Mouse (Mus musculus): ENCODE measurements around the gene Yme1l1.
A peak's percentile ranks its signal among the peaks of the same experiment; 100 is the strongest.

The Yme1l1 gene

DNA sequence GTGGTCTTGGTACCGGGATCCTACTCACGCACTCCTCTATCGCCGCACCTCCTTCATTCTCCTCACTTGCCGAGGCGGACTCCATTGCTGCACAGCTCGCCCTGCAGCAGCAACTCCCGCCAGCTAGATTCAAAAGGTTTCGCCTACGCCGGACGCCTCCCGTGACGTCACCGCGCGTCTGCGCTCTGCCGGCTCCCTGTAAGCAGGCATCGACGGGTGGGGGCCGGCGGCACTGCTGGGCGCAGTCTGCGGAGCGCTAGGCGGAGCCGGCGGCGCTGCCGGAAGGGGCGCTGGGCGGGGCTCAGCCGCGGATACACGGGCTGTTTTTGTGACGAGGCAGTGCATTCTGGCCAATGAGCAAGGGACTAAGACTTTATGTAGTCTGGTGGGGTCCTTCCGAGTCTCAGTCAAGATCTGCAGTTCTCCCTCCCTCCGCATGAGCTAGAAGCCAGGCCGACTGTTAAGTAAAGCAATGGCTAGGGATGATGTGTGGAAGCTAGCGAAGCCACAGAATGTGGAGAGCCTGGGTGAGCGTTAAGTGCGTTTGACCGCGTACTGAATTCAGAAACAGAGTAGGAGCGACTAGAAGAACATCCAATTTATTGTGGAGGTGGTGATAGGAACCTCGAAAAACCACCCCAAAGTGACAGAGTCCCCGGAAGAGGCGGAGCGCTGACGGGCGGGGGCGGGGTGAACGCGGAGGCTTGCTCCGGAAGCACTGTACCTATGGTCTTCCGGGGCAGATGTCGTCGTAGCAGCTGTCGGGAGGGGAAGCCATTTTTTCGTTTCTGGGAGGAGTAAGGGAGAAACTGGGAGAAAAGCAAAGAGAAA lies at the start of gene Yme1l1, which contains the start of gene Mastl:
TSS of gene Yme1l1 (plus strand) at position 593 of the 831 bp plus-strand sequence.
TSS of gene Mastl (minus strand) at position 248 of the 831 bp plus-strand sequence.
- peak; percentile 96 for DNase-seq (ENCODE audit: low spot score)

DNA sequence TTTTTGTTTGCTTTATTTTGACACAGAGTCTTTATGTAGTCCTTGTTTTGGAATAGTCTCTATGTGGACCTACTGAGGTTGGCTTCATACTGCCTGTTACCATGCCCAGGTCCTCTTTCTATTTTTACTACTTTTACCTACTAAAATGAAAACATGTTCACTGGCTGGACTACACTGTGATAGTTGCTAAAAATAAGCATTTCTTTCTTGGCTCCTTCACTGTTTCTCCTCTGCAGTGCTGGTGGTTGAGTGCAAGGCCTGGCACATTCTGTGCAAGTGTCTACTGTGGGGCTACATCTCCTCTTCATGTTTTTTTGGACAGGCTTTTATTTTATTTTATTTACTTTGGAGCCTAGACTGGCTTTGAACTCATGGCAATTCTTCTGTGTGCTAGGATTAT lies 36.6 kb upstream of the Yme1l1 start:
- DNase-seq (ENCODE audit: low spot score), result no peak

- DNase-seq (ENCODE audit: low spot score), result peak; percentile 59
These were observed 959 bp upstream of the Yme1l1 start for GRCm38 (mm10) chr2:23155199-23155621.

DNA sequence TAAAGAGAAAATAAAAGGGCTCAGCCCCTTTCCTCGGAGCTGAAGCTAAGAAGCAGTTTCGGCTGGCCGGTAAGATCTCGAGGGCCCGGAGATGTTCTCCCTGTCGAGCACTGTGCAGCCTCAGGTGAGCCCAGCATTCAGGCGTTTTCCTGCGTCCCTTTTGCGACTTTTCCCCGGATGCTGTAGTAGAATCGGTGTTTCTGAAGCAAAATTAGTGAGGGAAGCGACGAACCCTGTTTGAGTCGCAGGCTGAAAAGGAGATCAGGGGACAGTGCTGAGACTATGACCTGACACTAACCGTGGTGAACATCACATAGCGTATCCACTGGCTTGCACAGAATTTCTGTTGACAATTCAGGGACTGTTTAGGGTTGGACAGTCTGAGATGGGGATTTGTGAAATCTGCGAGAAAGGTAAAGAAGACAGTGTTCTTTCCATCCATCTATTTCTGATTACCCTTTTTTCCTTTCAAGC lies 476 bp downstream of the Yme1l1 start:
- no peak for DNase-seq (ENCODE audit: low spot score)

- DNase-seq (ENCODE audit: low spot score), result no peak
These were observed 16.1 kb downstream of the Yme1l1 start for GRCm38 (mm10) chr2:23172305-23172704.

DNA sequence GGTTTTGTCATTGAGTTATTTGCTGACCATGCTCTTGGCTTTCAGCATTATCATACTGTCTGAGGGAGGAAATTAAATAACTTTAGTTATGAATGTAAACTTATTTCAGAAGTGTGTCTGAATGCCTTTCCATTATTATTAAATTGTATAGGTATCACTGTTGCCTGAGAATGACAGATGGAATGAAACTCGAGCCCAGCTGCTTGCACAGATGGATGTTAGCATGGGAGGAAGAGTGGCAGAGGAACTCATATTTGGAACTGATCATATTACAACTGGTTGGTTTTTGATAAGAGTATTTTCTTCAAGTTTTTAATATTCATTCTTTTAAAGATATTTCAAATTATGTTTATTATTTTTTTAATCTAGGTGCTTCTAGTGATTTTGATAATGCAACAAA lies 38.2 kb downstream of the Yme1l1 start:
- no peak for DNase-seq (ENCODE audit: low spot score)

- DNase-seq (ENCODE audit: low spot score), result no peak
These were observed 44.9 kb downstream of the Yme1l1 start for GRCm38 (mm10) chr2:23201034-23201433.

DNA sequence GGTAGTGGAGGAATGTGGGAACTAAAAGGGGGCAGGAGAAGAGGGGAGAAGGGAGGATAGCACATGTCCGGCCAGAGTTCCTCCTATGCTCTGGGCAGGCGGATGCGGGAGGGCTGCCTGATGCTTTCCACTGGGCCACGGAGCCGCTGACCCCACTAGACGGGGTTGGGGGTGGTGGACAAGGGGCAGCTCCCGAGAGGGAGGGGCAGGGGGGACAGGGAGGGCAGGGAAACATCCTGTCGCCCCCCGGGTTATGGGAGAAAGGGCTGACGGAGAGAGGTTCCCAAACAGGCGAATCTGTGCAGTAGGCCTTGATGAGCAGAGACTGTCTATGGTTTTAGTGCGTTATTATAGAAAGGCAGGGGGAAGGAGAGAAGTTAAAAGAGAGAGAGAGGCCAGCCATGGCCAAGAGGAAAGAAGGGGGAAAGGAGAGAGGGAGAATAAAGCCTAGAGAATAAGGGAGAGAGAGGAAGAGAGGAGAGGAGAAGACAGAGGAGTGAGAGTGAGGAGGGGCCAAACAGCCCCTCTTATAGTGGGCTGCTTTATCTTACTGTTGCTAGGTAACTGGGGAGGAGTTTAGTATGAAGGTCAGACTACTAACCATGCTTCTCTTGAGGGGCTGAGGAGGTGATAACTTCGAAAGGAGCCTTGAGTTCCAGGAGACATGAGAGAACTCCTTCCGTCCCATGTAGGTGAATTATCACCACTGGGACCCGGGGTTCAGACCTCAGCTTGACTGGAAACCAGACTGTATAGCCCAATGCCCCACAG lies 46.9 kb downstream of the Yme1l1 start:
- DNase-seq (ENCODE audit: low spot score), result no peak

DNA sequence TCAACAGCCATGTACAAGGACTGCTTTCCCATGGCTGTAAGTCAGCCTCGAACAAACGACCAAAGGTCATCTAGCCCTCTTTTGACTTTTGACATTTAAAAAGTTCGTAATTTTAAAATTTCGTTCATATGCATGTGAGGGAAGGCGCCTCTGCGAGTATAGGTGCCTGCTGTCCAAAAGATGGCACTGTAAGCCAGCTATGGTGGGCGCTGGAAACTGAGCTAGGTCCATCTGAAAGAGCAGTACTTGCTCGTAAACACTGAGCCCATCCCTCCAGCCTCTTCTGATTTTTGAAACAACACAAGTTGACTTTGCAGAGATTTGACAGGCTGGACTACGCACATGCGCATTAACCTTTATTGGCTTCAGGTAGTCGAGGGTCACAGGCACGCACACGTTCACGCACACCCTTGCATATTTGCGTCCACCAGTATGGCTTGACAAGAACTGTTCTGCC lies 50.9 kb downstream of the Yme1l1 start, which contains the start of gene 4931423N10Rik:
TSS of gene 4931423N10Rik (plus strand) at position 407 of the 457 bp plus-strand sequence.
- no peak for DNase-seq (ENCODE audit: low spot score)

DNA sequence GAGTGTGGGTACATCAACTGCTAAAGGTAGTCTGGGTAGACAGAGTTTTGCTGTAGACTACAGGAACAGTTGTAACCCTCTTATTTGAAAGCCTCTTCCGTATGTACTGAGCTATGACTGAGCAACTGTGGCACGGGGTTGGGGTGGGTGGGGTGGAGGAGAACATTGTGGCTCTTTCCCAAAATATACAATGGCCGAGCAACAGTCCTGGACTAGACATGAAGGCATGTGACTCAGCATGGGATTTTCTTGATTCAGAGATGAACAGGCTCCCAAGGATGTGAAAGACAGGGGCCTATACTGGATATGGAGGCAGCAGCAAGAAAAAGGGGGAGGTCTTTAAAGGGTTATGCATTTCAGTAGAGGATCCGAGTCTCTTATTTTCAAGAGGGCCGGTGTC lies 57.5 kb downstream of the Yme1l1 start:
- DNase-seq (ENCODE audit: low spot score), result no peak

DNA sequence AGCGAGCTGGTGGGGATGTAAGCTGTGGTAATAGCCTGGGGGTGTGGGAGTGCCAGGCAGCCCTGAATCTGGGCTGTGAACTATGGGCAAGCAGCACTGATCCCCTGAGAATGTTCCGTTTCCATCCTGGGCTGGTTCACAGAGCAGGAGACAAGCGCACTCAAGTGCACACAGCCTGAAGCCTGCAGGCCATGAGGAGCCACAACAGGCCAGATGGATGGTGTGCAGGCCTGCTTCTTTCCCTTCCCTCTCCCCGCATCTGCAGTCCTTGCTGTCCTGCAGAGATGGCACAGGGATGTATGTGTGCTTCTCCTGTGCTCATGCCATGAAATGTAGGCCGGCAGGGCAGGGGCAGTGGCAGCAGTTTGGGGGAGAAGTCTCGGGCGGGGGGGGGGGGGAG lies 69.0 kb downstream of the Yme1l1 start:
- DNase-seq (ENCODE audit: low spot score), result no peak

DNA sequence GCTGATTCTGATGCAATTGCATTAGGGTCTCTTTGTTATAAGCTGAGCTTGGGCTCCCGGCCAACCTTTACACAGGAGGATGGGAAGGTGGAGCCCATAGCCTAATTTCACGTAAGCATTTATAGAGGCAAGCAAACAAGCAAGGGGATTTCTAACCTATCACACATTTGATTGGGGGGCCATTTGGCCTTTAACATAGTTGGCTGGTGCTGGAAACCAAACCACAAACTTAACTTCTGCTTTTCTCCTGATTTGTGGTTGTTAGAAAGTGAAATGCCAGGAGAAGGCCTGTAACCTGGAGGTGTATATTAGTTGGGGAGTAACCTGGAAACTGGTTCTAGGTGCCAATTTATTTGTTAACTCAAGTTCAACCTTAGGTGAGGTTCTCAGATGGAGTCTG lies 72.3 kb downstream of the Yme1l1 start:
- no peak for DNase-seq (ENCODE audit: low spot score)

- peak; percentile 22 for DNase-seq (ENCODE audit: low spot score)
These were observed 78.0 kb downstream of the Yme1l1 start for GRCm38 (mm10) chr2:23234065-23234773.

All from yolk sac, embryonic 10.5 days (tissue).